Mouse (Mus musculus) kidney, adult 8-10 months (tissue): ENCODE measurements around the gene Ebf1.

ENCODE experiments used
- DNase-seq, 2 experiments: peaks; one replicate each; pipeline ENCODE4 v3.0.0; 2022

Ebf1 gene

DNA sequence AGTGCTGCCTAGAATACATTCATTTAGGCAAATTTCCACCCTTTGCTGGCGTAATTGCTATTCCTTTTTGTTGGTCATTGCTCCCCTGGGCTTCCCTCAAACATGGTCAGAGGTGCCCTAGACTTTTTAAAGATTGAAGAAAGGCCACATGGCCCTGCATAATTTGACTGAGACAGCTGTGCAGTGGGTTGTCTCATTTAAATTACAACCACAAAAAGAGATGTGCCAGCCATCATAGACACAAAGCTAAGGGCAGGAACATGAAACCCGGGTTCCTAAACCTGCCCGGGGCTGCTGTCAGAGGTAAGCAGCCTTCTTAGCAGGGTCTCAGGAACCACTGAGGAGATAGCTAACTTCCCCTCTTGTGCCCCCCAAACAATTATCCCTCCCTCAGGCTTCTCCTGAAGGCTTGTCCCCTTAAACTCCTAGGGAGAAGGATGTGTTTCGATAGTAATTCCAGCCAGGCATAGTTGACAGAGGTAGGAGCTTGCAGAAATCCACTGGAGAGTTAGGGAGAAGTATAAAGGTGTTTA lies 46.6 kb downstream of the Ebf1 start:
- DNase-seq: no peak

DNA sequence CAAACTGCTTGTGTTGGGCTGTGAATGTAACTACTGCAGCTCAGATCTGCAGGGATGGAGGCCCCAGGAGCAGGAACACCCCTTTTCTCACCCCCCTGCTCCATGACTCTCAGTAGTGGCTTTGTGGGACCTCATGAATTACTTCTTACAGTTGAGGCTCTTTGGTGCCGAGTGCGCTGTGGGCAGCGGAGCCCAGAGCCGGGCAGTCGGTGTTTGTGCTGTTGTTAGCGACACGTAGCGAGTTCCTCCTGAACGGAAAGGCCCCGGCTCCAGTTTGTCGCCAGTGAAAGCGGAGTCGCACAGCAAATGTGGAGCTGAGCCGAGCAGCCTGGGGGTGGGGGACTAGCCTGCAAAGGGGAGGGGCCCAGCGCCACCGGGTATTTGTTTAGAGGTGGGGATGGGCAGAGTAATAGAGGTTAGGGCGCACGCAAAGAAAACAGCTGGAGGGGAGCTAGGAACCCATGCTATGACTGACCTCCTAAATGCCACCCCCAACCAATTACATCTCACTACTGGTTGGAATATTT lies 48.1 kb downstream of the Ebf1 start:
- DNase-seq: peak in 1 of 2 experiments; percentile 32

DNA sequence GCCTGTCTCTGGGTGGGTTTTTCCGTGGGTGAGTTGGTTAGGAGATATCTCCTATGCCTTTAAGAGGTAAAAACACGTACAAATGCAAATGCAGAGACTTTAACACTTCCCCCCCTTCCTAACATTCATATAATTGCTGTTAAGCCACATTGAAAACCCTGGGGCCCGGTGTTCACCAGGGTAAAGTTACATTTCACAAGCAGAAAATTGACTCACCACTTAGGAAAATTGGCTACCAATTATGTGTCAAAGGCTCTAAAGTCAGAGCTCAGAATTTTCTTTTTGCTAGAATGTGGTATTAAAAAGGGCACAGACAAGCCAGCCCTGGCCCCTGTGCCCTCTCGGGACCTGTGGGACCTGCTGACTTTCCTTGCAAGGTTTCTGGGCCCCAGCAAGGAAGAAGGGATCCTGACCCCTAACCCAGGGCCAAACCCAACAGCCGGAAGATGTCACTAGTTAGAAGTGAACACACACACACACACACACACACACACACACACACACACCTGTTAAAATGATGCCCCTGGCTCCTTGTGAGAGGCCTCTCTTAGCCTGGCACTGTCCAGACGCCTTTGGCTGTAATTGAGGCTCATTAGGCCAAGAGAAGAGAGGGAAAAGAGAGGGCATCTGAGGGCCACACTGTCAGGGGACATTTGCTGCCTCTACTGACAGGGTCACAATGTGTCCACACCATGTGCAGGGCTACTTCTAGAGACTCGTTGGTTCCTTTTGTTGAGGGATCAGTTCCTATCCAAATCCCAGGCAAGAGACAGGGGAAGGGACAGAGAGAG lies 48.8 kb downstream of the Ebf1 start:
- no peak for DNase-seq

- no peak for DNase-seq
These were observed 49.6 kb downstream of the Ebf1 start for GRCm38 (mm10) chr11:44666741-44667140.

DNA sequence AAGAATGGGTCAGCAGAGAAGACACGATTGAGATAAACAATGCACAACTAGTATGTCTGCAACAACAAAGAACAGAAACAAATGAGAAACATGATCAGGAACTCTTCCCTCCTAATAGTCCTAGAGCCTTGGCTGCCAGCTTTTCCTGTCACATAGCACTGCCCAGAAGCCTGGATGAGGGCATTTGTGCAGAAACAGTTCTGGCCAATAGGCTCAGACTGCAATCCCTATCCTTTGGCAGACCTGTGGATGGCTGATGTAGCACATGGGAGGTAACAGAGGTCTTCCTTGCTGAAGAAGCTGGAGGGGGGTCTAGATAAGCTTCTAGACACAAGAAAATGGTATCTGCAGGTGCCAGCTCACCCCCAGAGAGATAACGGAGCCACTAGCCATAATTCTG lies 64.2 kb downstream of the Ebf1 start:
- DNase-seq: no peak

- no peak for DNase-seq
These were observed 64.9 kb downstream of the Ebf1 start for GRCm38 (mm10) chr11:44681995-44682394.

- no peak for DNase-seq
These were observed 65.8 kb downstream of the Ebf1 start for GRCm38 (mm10) chr11:44682703-44683539.

DNA sequence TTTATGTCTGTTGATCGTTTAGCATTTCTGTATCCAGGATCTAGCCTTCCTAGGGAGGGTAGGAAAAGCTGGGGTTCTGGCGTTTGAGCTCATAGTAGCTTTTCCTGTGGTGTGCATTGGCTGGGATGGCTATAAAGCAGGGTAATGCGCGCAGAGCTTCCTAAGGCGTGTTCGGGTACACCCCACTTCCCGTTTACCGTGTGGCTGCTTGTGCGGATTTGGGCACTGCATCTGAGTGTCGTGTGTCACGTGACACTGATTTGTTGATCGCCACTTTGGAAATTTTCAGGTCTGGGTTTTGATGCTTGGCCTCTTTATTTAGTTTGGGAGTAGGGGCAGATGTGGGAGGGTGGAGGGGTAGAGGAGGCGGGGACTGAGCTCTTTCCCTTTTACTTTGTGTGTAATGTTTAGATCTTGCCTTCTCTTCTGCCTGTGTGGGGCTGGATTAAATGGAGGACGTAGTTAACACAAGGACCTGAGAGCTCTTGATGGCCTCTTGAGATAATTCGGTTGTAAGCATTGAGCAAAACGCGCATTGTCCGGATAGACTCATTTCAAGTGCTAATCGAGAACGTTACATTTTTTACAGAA lies 67.5 kb downstream of the Ebf1 start:
- DNase-seq: no peak

DNA sequence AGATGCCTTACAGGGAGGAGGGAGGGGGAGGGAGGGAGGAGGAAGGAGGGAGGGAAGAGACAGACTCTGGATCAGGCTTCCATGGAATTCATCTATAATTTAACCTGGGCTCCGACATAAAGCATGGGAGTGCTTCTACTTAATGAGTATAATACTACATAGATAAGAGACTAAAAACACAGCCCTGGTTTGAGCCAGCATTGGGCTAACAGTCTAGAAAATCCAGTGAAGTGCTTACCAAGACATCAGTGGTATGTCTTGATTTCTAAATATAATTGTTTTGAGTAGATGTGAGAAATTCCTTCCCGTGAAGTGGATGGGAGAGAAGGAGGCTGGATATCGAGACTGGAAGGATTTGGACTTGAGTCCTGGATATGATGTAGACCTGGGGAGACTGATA lies 68.0 kb downstream of the Ebf1 start:
- DNase-seq: no peak

DNA sequence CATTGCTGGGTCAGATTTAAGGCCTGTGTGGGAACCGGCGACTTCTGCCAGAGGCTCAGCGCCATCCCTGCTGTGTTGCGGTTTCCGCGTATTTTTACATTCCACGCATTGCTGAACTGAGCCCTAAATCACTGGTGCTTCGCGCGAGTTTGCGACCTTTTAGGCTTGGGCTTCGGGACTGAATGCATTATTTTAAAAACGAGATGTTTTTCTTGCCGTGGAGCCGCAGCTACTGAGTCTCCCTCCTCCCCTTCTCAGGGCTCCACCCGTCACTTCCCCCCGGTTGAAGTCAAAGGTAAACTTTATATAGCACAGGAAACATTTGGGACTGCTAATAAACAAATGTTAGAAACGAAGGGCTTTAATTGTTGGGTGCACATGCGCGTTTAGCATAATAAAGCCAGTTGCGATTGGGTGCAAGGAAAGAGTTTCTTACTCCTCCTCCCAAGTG lies 68.8 kb downstream of the Ebf1 start:
- DNase-seq: peak; percentile 28 to 34

GRCm38 (mm10) chr11:44686378-44686777 lies 69.3 kb downstream of the Ebf1 start:
- DNase-seq: no peak

DNA sequence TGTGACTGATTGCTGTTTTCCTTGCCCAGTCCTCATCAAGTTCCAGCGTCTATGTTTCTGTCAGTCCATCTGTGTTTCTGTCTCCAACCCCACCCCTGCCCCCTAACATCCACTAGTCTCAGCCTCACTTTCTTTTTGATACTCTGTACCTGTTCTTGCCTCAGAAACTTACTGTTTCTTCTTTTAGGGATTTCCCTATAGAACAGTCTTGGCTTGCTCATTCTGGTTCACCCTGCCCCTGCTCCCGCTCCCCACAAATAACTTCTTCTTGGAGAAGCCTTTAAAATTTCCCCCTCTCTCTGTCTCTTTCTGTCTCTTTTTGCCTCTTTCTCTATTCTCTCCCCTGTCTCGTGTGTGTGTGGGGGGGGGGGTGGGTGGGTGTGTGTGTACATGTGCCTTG lies 71.4 kb downstream of the Ebf1 start:
- DNase-seq: no peak

DNA sequence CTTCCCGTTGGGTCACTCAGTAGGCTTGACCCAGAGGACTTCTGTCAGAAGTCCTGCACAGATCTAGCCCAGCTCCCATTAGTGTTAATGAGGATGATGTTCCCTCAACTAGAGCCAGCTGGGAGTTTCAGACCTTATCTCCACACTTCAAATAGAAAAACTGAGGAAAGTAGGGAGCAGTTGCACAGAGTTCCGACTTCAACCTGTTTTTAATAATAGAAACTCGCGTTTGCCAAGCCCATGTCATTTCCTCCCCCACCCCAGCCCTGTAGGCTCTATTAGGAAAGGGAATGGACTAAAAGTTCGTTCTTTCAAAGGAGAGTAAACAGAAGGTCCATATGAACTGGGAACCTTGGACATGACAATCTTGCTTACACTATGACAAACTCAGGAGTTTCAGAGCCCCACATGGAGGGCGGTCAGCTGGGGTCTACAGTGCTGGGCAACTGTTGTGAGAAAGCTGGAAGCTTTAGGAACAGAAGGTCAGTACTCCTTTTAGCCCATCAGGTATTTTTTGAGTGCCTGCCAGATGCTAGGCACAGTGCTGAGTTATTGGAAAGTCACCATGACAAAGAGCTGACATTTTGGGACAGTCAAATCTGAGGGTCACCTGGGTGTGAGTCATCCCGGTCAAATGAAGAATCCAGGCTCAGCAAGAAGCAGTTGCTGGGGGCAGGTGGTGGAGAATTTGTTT lies 72.6 kb downstream of the Ebf1 start:
- DNase-seq: no peak

DNA sequence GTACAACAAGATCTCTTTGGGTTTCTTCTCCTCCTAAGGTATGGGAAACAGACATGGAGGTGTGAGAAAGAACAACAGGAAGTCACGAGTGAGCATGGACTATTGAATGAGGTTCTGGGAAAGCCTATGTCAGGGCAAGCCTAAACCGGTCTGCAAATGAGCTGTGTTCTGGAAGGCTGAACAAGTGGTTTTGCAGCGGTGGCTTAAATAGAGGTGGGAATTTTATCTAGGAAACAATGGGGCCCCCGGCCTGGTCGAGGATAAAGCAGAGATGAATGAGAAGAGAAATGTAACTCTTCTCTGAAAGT lies 73.1 kb downstream of the Ebf1 start:
- no peak for DNase-seq

DNA sequence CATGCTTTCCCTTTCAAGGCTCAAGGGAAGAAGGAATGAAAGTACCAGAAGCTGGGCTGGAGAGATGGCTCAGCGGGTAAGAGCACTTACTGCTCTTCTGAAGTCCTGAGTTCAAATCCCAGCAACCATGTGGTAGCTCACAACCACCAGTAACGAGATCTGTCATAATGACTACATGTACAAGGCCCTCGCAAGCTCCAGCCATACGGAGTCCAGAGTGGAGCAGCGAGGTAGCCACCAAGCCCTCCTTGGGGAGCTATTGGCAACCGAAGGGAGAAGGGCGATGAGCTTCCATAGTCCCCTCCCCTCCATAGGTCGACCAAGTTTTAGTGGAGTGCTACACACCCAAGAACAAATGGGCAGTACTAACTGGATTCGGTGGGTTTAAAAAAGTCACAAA lies 78.3 kb downstream of the Ebf1 start:
- no peak for DNase-seq

DNA sequence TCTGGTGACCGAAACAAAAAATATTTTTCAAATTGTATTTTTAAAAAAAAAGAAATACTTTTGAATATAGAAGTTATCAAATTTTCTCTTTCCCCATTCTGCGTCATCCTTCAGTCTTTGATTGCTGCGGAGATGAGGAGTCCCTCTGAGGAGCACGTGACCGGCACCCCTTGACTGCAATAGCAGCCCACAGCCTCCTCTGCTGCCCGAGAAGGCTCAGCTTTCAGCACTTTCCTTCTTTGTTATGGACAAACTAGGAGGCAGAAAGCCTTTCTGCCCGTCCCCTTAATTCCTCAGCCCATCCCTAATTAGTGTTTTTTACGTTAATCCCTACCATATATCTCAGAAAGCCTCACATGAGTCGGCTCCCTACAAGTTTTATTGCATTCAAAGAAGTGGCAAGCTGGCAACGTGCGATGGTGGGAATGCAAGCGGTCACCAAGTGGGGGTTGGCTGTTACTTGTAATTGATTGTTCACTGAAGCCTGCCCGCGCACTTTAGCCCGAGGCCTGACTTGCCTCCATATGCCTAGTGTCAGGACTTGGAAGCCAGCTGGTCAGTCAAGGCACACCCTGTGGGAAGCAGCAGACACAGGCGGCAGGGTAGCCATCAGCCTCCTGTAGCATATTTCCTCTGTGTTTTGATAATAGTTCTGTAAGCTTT lies 79.6 kb downstream of the Ebf1 start:
- DNase-seq: no peak

- DNase-seq: no peak
These were observed 83.1 kb downstream of the Ebf1 start for GRCm38 (mm10) chr11:44700181-44700580.

DNA sequence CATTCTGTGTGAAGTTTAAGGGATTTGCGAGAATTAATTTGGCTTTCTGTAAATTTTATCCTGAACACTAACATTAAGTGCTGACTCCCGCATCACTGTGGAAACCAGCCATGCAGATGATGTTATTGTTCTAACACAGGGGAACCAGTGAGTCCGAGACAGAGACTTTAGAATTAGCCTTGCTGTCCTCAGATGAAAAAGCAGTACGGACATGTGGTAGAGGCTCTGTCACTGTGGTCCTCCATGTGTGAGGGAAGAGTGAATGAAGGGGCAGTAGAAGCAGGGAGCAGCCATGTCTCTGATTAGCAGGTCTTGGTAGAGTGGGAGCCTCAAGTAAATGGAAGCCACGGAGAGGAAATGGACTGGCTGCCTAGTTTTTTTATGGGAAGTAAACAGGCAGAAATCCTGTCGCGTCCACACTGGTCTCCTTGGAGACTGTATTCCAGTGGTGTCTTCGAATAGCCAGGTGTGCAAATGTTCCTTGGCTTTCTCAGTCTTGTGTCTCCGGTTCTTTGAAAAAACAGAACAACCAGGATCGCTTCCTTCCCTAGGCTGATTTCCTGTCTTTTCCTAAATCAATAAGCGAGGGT lies 84.2 kb downstream of the Ebf1 start:
- DNase-seq: no peak

- DNase-seq: no peak
These were observed 84.7 kb downstream of the Ebf1 start for GRCm38 (mm10) chr11:44701864-44702263.

DNA sequence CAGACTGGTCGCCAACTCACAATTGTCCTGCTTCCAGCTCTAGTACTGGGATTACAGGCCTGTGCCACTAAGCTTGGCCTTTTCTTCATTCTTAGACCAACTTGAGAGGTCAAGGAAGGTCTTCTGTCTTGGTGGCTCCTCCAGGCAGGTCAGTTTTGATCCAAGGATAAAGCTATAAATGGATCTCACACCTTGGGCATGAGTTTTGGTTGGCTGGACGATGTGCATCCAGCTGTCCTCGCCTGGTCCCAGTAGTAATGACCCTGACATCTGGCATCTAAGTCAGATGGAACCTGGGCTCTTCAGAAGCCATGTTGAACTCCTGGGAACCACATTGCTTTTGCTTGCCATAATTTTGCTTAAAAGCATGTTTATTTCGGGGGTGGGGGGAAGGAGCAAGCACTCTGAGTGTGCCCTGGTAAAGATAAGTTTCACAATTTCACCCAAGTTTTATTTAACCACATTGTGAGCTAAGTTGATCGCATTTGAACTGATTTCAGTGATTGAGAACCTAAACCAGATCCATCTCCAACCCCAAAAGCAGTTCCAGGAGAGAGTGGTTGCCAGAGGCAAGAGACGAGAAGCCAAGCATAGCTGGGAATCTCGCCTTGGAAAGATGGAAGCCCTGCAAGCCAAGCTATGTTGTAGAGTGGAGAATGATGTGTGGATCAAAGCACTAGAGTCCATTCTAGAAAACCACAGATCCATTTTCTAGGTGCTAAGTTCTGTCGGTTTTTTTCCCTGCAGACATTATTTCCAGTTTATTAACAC lies 85.8 kb downstream of the Ebf1 start:
- no peak for DNase-seq

DNA sequence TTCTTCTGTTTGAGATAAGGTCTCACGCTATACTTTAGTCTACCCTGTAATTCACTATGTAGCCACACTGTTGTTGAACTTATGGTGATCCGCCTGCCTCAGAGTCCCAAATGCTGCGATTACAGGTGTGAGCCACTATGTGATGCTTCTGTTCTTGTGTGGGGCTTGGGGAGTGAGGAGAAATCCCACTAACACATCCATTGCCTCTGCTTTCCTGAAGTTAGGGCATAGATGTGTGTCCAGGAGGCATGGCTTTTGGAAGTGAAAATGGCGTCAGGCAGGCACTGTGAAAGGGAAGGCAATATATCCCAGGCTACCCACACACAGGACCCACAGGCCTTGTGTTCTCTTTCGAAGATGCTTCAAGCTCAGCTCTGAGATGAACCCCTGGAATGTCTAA lies 86.8 kb downstream of the Ebf1 start:
- no peak for DNase-seq
